Mouse (Mus musculus) heart, embryonic 15.5 days (tissue): ENCODE data around the gene Tox3. TPM values are rescaled to one million over a fixed set of nuclear protein-coding genes. Genes with fewer than 3 reads are reported as not detected.

Source experiments
- ATAC-seq: fragments of 200-750 bp; cut with Nextera tagmentation; replicated peaks from 2 replicates; pipeline ENCODE4 v1.8.0; 2017; ENCODE audit warnings: low read depth, moderate TSS enrichment; ENCODE audit not compliant: insufficient number of reproducible peaks, insufficient read depth, low FRiP score
- H3K27ac ChIP-seq: fragments of 300-500 bp; sonication (generic); 2 replicates; pipeline ENCODE4 v1.5.1; 2015; ENCODE audit warnings: mild to moderate bottlenecking, inconsistent platforms
- H3K27me3 ChIP-seq: fragments of 300-500 bp; sonication (generic); 2 replicates; pipeline ENCODE4 v1.6.1; 2015; ENCODE audit warnings: inconsistent platforms
- H3K36me3 ChIP-seq: fragments of 300-500 bp; sonication (generic); 2 replicates; pipeline ENCODE4 v1.6.1; 2015; ENCODE audit warnings: mild to moderate bottlenecking, inconsistent platforms
- H3K4me1 ChIP-seq: fragments of 300-500 bp; sonication (generic); replicated peaks from 2 replicates; pipeline ENCODE4 v1.6.1; 2015; ENCODE audit warnings: inconsistent platforms
- H3K4me2 ChIP-seq: fragments of 300-500 bp; sonication (generic); 2 replicates; pipeline ENCODE4 v1.6.1; 2015; ENCODE audit warnings: inconsistent platforms, mild to moderate bottlenecking, moderate library complexity
- H3K4me3 ChIP-seq: fragments of 300-500 bp; sonication (generic); 2 replicates; pipeline ENCODE4 v1.5.1; 2015; ENCODE audit warnings: mild to moderate bottlenecking, inconsistent platforms
- H3K9ac ChIP-seq: fragments of 300-500 bp; sonication (generic); 2 replicates; pipeline ENCODE4 v1.6.1; 2015; ENCODE audit warnings: mild to moderate bottlenecking, inconsistent platforms
- H3K9me3 ChIP-seq: fragments of 300-500 bp; sonication (generic); replicated peaks from 2 replicates; pipeline ENCODE4 v1.6.1; 2016; ENCODE audit warnings: inconsistent platforms
- WGBS: fragments of 180-500 bp; shearing (Covaris S2); methylation state at CpG from one replicate; pipeline ENCODE4 v1.1.7; 2015; ENCODE audit warnings: mixed read lengths; 5-methylcytosine and 5-hydroxymethylcytosine counted together
- polyA plus RNA-seq: library from polyadenylated mRNA; unstranded; fragments of >200 nt; fragmentation: Nextera tagmentation; extraction: Ambion mirVana; gene quantifications from 2 replicates; pipeline ENCODE4 v1.2.1, GENCODE M21; 2015

Tox3 gene
- polyA plus RNA-seq, 1 experiment from 2014 or later, result 17.1 TPM

- H3K27me3 ChIP-seq, result no peaks in the 10 kb centered on the region
Observed at GRCm38 (mm10) chr8:90322701-90323439, 25.3 kb downstream of the Tox3 start.

GRCm38 (mm10) chr8:90321255-90321654 is 26.9 kb downstream of the Tox3 start:
- Histone ChIP-seq H3K27me3 (no peaks in the 10 kb centered on the region), H3K36me3 (no peaks in the 10 kb centered on the region), H3K27ac (no peak overlapping the region), H3K4me3 (no peak overlapping the region), H3K4me1 (peaks cover 26% of the 10 kb centered on the region), H3K9me3 (no peaks in the 10 kb centered on the region), H3K4me2 (no peak overlapping the region), H3K9ac (no peak overlapping the region)
- WGBS, result 100% methylated on average over 1 of the region's 1 CpGs
- ATAC-seq, result no peak

More at GRCm38 (mm10) chr8:90322701-90323439, 25.3 kb downstream of the Tox3 start:
- Histone ChIP-seq H3K4me1 (peaks cover 26% of the 10 kb centered on the region), H3K4me2 (no peak overlapping the region), H3K36me3 (no peaks in the 10 kb centered on the region), H3K9ac (no peak overlapping the region), H3K9me3 (no peaks in the 10 kb centered on the region), H3K27ac (no peak overlapping the region), H3K4me3 (no peak overlapping the region)
- 77% methylated on average over 8 of the region's 8 CpGs for WGBS
- ATAC-seq, result no peak

- no peaks in the 10 kb centered on the region for H3K36me3 ChIP-seq
- WGBS, result 48% methylated on average over 7 of the region's 7 CpGs
- no peaks in the 10 kb centered on the region for H3K27me3 ChIP-seq
- H3K27ac ChIP-seq, result no peak overlapping the region
- no peak overlapping the region for H3K4me3 ChIP-seq
- H3K4me1 ChIP-seq, result peaks cover 16% of the 10 kb centered on the region; the same call in 1 of the 2 replicates
- H3K9me3 ChIP-seq, result no peaks in the 10 kb centered on the region
- H3K4me2 ChIP-seq, result no peak overlapping the region
- no peak overlapping the region for H3K9ac ChIP-seq
- no peak for ATAC-seq
Observed at GRCm38 (mm10) chr8:90314312-90314711, 33.8 kb downstream of the Tox3 start.

DNA sequence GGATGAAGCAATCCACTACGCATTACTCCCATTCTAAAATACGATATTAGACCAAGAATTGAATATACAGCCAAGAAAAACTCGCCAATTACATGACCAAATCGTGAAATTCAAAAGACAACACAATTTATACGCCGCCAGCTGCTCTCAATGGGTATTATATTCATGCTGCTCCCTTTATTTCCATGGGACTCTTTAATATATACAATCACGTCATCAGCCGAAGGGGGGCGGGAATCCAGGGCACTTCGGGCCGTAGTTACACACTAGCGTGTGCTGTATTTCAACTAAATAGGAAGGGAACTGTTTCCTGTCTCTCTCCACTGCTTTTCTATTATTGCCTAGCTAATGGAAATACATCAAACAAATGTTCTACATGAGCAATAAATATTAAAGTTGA is 45.2 kb downstream of the Tox3 start:
- ATAC-seq, result no peak
- peak overlapping the region; percentile 75 for H3K27ac ChIP-seq
- 71% methylated on average over 12 of the region's 12 CpGs for WGBS

GRCm38 (mm10) chr8:90302252-90302651 is 45.9 kb downstream of the Tox3 start:
- no peak overlapping the region for H3K4me3 ChIP-seq
- peak overlapping the region; percentile 75 for H3K27ac ChIP-seq
- no peaks in the 10 kb centered on the region; the same call in 1 of the 2 replicates for H3K36me3 ChIP-seq
- peaks cover 29% of the 10 kb centered on the region for H3K4me1 ChIP-seq
- H3K27me3 ChIP-seq, result no peaks in the 10 kb centered on the region
- peak; percentile 85 for ATAC-seq
- H3K9me3 ChIP-seq, result no peaks in the 10 kb centered on the region
- H3K4me2 ChIP-seq, result peak overlapping the region; percentile 35
- 28% methylated on average over 5 of the region's 5 CpGs for WGBS
- no peak overlapping the region for H3K9ac ChIP-seq

More for the DNA sequence above, 45.2 kb downstream of the Tox3 start:
- Histone ChIP-seq H3K4me1 (peaks cover 29% of the 10 kb centered on the region), H3K4me2 (no peak overlapping the region), H3K4me3 (no peak overlapping the region), H3K9me3 (no peaks in the 10 kb centered on the region), H3K9ac (no peak overlapping the region), H3K27me3 (no peaks in the 10 kb centered on the region), H3K36me3 (no peaks in the 10 kb centered on the region; the same call in 1 of the 2 replicates)

- Histone ChIP-seq H3K9me3 (no peaks in the 10 kb centered on the region), H3K4me3 (no peak overlapping the region), H3K4me1 (peaks cover 31% of the 10 kb centered on the region), H3K27ac (peak overlapping the region; percentile 75), H3K9ac (no peak overlapping the region), H3K4me2 (no peak overlapping the region), H3K36me3 (no peaks in the 10 kb centered on the region; the same call in 1 of the 2 replicates), H3K27me3 (no peaks in the 10 kb centered on the region)
- ATAC-seq, result no peak
- WGBS, result 59% methylated on average over 5 of the region's 5 CpGs
Observed at GRCm38 (mm10) chr8:90301543-90301942, 46.6 kb downstream of the Tox3 start.

GRCm38 (mm10) chr8:90300973-90301372 is 47.2 kb downstream of the Tox3 start:
- peak overlapping the region; percentile 27; the same call in 1 of the 2 replicates for H3K27ac ChIP-seq
- H3K4me1 ChIP-seq, result peaks cover 31% of the 10 kb centered on the region
- 24% methylated on average over 2 of the region's 2 CpGs for WGBS
- no peaks in the 10 kb centered on the region for H3K36me3 ChIP-seq
- ATAC-seq, result no peak
- H3K27me3 ChIP-seq, result no peaks in the 10 kb centered on the region
- H3K9ac ChIP-seq, result no peak overlapping the region
- H3K4me2 ChIP-seq, result no peak overlapping the region
- no peaks in the 10 kb centered on the region for H3K9me3 ChIP-seq
- no peak overlapping the region for H3K4me3 ChIP-seq

- Histone ChIP-seq H3K36me3 (no peaks in the 10 kb centered on the region), H3K27me3 (no peaks in the 10 kb centered on the region), H3K4me1 (peaks cover 17% of the 10 kb centered on the region), H3K9me3 (no peaks in the 10 kb centered on the region), H3K9ac (no peak overlapping the region), H3K4me2 (no peak overlapping the region), H3K27ac (no peak overlapping the region), H3K4me3 (no peak overlapping the region)
- 60% methylated on average over 3 of the region's 3 CpGs for WGBS
- no peak for ATAC-seq
Observed at GRCm38 (mm10) chr8:90294061-90294460, 54.1 kb downstream of the Tox3 start.

DNA sequence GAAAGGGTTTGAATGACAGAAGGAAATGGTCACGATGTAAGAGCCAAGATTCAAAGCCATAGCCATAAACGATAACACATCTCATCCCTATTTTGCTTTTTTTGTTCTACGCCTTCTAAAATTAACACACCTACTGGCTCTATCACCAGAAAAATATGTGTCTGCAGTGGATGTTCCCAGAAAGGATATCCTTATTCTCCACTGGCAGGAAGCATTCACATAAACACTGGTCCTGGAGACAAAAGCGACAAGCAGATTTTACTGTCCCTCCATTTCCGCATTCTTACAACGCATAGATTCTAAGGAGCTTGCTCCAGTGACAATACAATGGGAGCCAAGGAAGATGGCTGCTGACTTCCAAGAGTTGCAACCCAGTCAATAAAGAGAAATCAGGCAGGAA is 57.3 kb downstream of the Tox3 start:
- H3K9ac ChIP-seq, result no peak overlapping the region
- peaks cover 16% of the 10 kb centered on the region for H3K4me1 ChIP-seq
- no peaks in the 10 kb centered on the region for H3K27me3 ChIP-seq
- H3K27ac ChIP-seq, result no peak overlapping the region
- 73% methylated on average over 6 of the region's 6 CpGs for WGBS
- H3K9me3 ChIP-seq, result no peaks in the 10 kb centered on the region
- H3K4me3 ChIP-seq, result no peak overlapping the region
- no peaks in the 10 kb centered on the region for H3K36me3 ChIP-seq
- no peak overlapping the region for H3K4me2 ChIP-seq
- ATAC-seq, result no peak

DNA sequence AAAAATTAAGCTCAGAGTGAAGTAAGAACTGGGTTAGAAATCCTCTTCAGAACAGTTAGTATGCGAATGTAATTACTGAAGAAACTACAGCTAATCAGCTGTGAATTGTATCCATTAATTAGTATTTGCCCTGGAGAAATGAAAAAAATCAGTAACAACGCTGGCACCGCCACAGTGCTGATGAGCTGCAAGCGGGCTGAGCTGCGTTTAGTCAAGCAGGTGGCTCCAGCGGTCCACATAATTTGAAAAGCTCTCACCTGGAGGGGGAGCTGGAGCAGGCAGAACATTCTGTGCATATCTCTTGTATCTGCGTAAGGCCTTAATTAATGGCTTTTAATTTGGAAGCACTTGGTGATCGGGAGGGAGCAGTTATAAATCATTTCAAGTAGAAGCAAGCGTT is 71.4 kb downstream of the Tox3 start:
- Histone ChIP-seq H3K27ac (no peak overlapping the region), H3K4me2 (no peak overlapping the region), H3K36me3 (no peaks in the 10 kb centered on the region), H3K4me1 (no peaks in the 10 kb centered on the region), H3K9me3 (no peaks in the 10 kb centered on the region), H3K9ac (no peak overlapping the region), H3K4me3 (no peak overlapping the region), H3K27me3 (no peaks in the 10 kb centered on the region)
- WGBS, result 86% methylated on average over 9 of the region's 9 CpGs
- ATAC-seq, result no peak

DNA sequence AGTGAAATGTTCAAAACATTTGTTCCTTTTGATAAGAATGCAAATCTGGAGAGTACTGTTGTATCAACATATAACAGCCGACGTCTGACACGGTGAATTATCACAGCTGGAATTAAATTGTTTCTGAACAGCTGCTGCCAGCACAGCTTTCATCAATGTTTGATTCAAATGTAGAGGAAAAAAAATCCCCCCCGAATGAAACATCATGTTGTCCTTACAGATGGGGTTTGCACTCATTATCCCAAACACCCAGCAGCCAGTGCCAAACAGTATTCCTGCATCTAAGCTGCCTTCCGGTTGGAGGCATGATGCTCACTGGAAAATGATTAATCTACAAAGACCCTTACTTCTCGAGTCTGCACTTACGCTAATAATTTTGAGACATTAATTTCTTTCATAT is 75.0 kb downstream of the Tox3 start:
- Histone ChIP-seq H3K4me3 (no peak overlapping the region), H3K27me3 (no peaks in the 10 kb centered on the region), H3K36me3 (no peaks in the 10 kb centered on the region), H3K27ac (no peak overlapping the region), H3K4me1 (no peaks in the 10 kb centered on the region), H3K9me3 (no peaks in the 10 kb centered on the region), H3K9ac (no peak overlapping the region), H3K4me2 (no peak overlapping the region)
- 65% methylated on average over 7 of the region's 7 CpGs for WGBS
- no peak for ATAC-seq

- 92% methylated on average over 10 of the region's 10 CpGs for WGBS
- no peak overlapping the region for H3K4me2 ChIP-seq
- H3K27me3 ChIP-seq, result no peaks in the 10 kb centered on the region
- H3K9me3 ChIP-seq, result no peaks in the 10 kb centered on the region
- ATAC-seq, result no peak
- no peak overlapping the region for H3K4me3 ChIP-seq
- no peak overlapping the region for H3K27ac ChIP-seq
- no peaks in the 10 kb centered on the region for H3K4me1 ChIP-seq
- H3K9ac ChIP-seq, result no peak overlapping the region
- no peaks in the 10 kb centered on the region for H3K36me3 ChIP-seq
Observed at GRCm38 (mm10) chr8:90271920-90272319, 76.2 kb downstream of the Tox3 start.
